Mouse (Mus musculus) hindbrain, embryonic 12.5 days (tissue): Measurements from ENCODE around the gene Cbarp. TPM values are rescaled to one million over a fixed set of nuclear protein-coding genes. Genes with fewer than 3 reads are reported as not detected.

ENCODE experiments used
- ATAC-seq: fragments of 200-750 bp; cut with Nextera tagmentation; 2 replicates; pipeline ENCODE4 v1.8.0; 2017; ENCODE audit warnings: moderate TSS enrichment; ENCODE audit not compliant: low FRiP score
- H3K27ac ChIP-seq: fragments of 300-500 bp; sonication (generic); 2 replicates; pipeline ENCODE4 v1.5.1; 2016; ENCODE audit warnings: mild to moderate bottlenecking
- H3K27me3 ChIP-seq: fragments of 300-500 bp; sonication (generic); 2 replicates; pipeline ENCODE4 v1.6.1; 2016; ENCODE audit warnings: mild to moderate bottlenecking
- H3K36me3 ChIP-seq: fragments of 300-500 bp; sonication (generic); 2 replicates; pipeline ENCODE4 v1.6.1; 2016; ENCODE audit warnings: mild to moderate bottlenecking
- H3K4me1 ChIP-seq: fragments of 300-500 bp; sonication (generic); 2 replicates; pipeline ENCODE4 v1.6.1; 2016
- H3K4me2 ChIP-seq: fragments of 300-500 bp; sonication (generic); replicated peaks from 2 replicates; pipeline ENCODE4 v1.6.1; 2016; ENCODE audit warnings: mild to moderate bottlenecking
- H3K4me3 ChIP-seq: fragments of 300-500 bp; sonication (generic); 2 replicates; pipeline ENCODE4 v1.5.1; 2016; ENCODE audit warnings: mild to moderate bottlenecking
- H3K9ac ChIP-seq: fragments of 300-500 bp; sonication (generic); 2 replicates; pipeline ENCODE4 v1.6.1; 2016; ENCODE audit warnings: mild to moderate bottlenecking, moderate library complexity
- H3K9me3 ChIP-seq: fragments of 300-500 bp; sonication (generic); replicated peaks from 2 replicates; pipeline ENCODE4 v1.6.1; 2016; ENCODE audit warnings: mild to moderate bottlenecking
- WGBS: fragments of 180-500 bp; shearing (Covaris S2); methylation state at CpG from one replicate; pipeline ENCODE4 v1.1.7; 2016; 5-methylcytosine and 5-hydroxymethylcytosine counted together
- polyA plus RNA-seq: library from polyadenylated mRNA; unstranded; fragments of >200 nt; fragmentation: Nextera tagmentation; extraction: Ambion mirVana; gene quantifications from 2 replicates; pipeline ENCODE4 v1.2.1, GENCODE M21; 2016

Cbarp gene
- polyA plus RNA-seq, 1 experiment from 2014 or later = 18.4 TPM

- Histone ChIP-seq H3K9me3 (no peaks in the 10 kb centered on the region), H3K9ac (no peak overlapping the region), H3K27me3 (no peaks in the 10 kb centered on the region), H3K4me3 (0 out of 2 replicates have a peak overlapping the region, but pooled peaks have one; percentile 3), H3K27ac (0 out of 2 replicates have a peak overlapping the region, but pooled peaks have one; percentile 31), H3K4me2 (no peak overlapping the region), H3K36me3 (peaks cover 20% of the 10 kb centered on the region), H3K4me1 (peaks cover 38% of the 10 kb centered on the region)
- 92% methylated on average over 6 of the region's 6 CpGs for WGBS
- no peak for ATAC-seq
Observed at GRCm38 (mm10) chr10:80145896-80146295, 5.3 kb upstream of the Cbarp start.

GRCm38 (mm10) chr10:80144864-80145838, 4.5 kb upstream of the Cbarp start:
- Histone ChIP-seq H3K9ac (no peak overlapping the region), H3K4me1 (peaks cover 40% of the 10 kb centered on the region), H3K27me3 (no peaks in the 10 kb centered on the region), H3K27ac (0 out of 2 replicates have a peak overlapping the region, but pooled peaks have one; percentile 31), H3K9me3 (no peaks in the 10 kb centered on the region), H3K4me2 (0 out of 2 replicates have a peak overlapping the region, but pooled peaks have one; percentile 0), H3K36me3 (peaks cover 20% of the 10 kb centered on the region), H3K4me3 (0 out of 2 replicates have a peak overlapping the region, but pooled peaks have one; percentile 3)
- ATAC-seq = no peak
- WGBS = 71% methylated on average over 20 of the region's 20 CpGs

- no peaks in the 10 kb centered on the region for H3K9me3 ChIP-seq
- H3K4me2 ChIP-seq = no peak overlapping the region
- 93% methylated on average over 12 of the region's 12 CpGs for WGBS
- no peaks in the 10 kb centered on the region for H3K27me3 ChIP-seq
- H3K9ac ChIP-seq = no peak overlapping the region
- H3K36me3 ChIP-seq = peaks cover 20% of the 10 kb centered on the region
- 0 out of 2 replicates have a peak overlapping the region, but pooled peaks have one; percentile 4 for H3K27ac ChIP-seq
- ATAC-seq = no peak
- peaks cover 45% of the 10 kb centered on the region for H3K4me1 ChIP-seq
- H3K4me3 ChIP-seq = no peak overlapping the region
Observed at GRCm38 (mm10) chr10:80144159-80144558, 3.5 kb upstream of the Cbarp start.

GRCm38 (mm10) chr10:80143664-80144063, 3.0 kb upstream of the Cbarp start:
- Histone ChIP-seq H3K9me3 (no peaks in the 10 kb centered on the region), H3K27ac (0 out of 2 replicates have a peak overlapping the region, but pooled peaks have one; percentile 4), H3K4me1 (peaks cover 46% of the 10 kb centered on the region), H3K4me2 (no peak overlapping the region), H3K4me3 (no peak overlapping the region), H3K36me3 (peaks cover 20% of the 10 kb centered on the region), H3K27me3 (no peaks in the 10 kb centered on the region), H3K9ac (no peak overlapping the region)
- WGBS = 92% methylated on average over 7 of the region's 7 CpGs
- ATAC-seq = no peak

- Histone ChIP-seq H3K9me3 (no peaks in the 10 kb centered on the region), H3K9ac (peak overlapping the region; percentile 87), H3K4me3 (peak overlapping the region; percentile 64), H3K4me1 (peaks cover 52% of the 10 kb centered on the region), H3K27me3 (peaks cover under 1% of the 10 kb centered on the region; the same call in 1 of the 2 replicates), H3K4me2 (peak overlapping the region; percentile 89), H3K27ac (peak overlapping the region; percentile 75), H3K36me3 (peaks cover 20% of the 10 kb centered on the region)
- WGBS = under 1% methylated on average over 15 of the region's 15 CpGs
- ATAC-seq = no peak; the same call in 1 of the 2 replicates
Observed at GRCm38 (mm10) chr10:80142530-80142925, 1.9 kb upstream of the Cbarp start.

GRCm38 (mm10) chr10:80141786-80142529, 1.3 kb upstream of the Cbarp start:
- 1% methylated on average over 42 of the region's 43 CpGs for WGBS
- Histone ChIP-seq H3K9ac (peak overlapping the region; percentile 87), H3K27me3 (peaks cover 6% of the 10 kb centered on the region), H3K9me3 (no peaks in the 10 kb centered on the region), H3K27ac (peak overlapping the region; percentile 89), H3K4me3 (peak overlapping the region; percentile 64), H3K4me2 (peak overlapping the region; percentile 89), H3K4me1 (peaks cover 52% of the 10 kb centered on the region), H3K36me3 (peaks cover 20% of the 10 kb centered on the region)
- peak; percentile 81 for ATAC-seq

- H3K27me3 ChIP-seq = peaks cover 13% of the 10 kb centered on the region
- peaks cover 58% of the 10 kb centered on the region for H3K4me1 ChIP-seq
- WGBS = 0% methylated on average over 29 of the region's 29 CpGs
- peak overlapping the region; percentile 89 for H3K4me2 ChIP-seq
- peak overlapping the region; percentile 59 for H3K9ac ChIP-seq
- peak overlapping the region; percentile 64 for H3K4me3 ChIP-seq
- H3K36me3 ChIP-seq = peaks cover 24% of the 10 kb centered on the region
- no peaks in the 10 kb centered on the region for H3K9me3 ChIP-seq
- peak overlapping the region; percentile 89 for H3K27ac ChIP-seq
- ATAC-seq = peak; percentile 39
Observed at GRCm38 (mm10) chr10:80141243-80141642, 608 bp upstream of the Cbarp start.

- Histone ChIP-seq H3K4me2 (no peak overlapping the region), H3K27me3 (peaks cover 24% of the 10 kb centered on the region), H3K27ac (no peak overlapping the region), H3K4me3 (0 out of 2 replicates have a peak overlapping the region, but pooled peaks have one; percentile 72), H3K9ac (no peak overlapping the region), H3K36me3 (peaks cover 33% of the 10 kb centered on the region), H3K4me1 (peaks cover 51% of the 10 kb centered on the region), H3K9me3 (no peaks in the 10 kb centered on the region)
- no peak for ATAC-seq
- WGBS = 74% methylated on average over 11 of the region's 11 CpGs
Observed at GRCm38 (mm10) chr10:80139975-80140665, 515 bp downstream of the Cbarp start.

- peaks cover 51% of the 10 kb centered on the region for H3K4me1 ChIP-seq
- 2% methylated on average over 10 of the region's 10 CpGs for WGBS
- peak; percentile 0 for ATAC-seq
Observed at GRCm38 (mm10) chr10:80139439-80139775, 1.2 kb downstream of the Cbarp start.

GRCm38 (mm10) chr10:80138553-80139438, 1.8 kb downstream of the Cbarp start, which contains the start of gene Atp5d:
Gene Atp5d (plus strand): TSS chr10:80138632.
- WGBS = under 1% methylated on average over 60 of the region's 94 CpGs
- Histone ChIP-seq H3K36me3 (peaks cover 33% of the 10 kb centered on the region), H3K4me3 (peak within 1 kb of the TSS; percentile 72), H3K27ac (peak within 1 kb of the TSS; percentile 96), H3K9me3 (no peaks in the 10 kb centered on the region), H3K4me1 (peaks cover 51% of the 10 kb centered on the region), H3K9ac (peak within 1 kb of the TSS; percentile 96), H3K4me2 (peak within 1 kb of the TSS; percentile 96), H3K27me3 (peaks cover 34% of the 10 kb centered on the region)
- ATAC-seq = peak; percentile 7

More at GRCm38 (mm10) chr10:80139439-80139775, 1.2 kb downstream of the Cbarp start:
- Histone ChIP-seq H3K4me3 (peak overlapping the region; percentile 72), H3K9me3 (no peaks in the 10 kb centered on the region), H3K27me3 (peaks cover 31% of the 10 kb centered on the region), H3K9ac (peak overlapping the region; percentile 96), H3K27ac (peak overlapping the region; percentile 96), H3K4me2 (peak overlapping the region; percentile 96), H3K36me3 (peaks cover 33% of the 10 kb centered on the region)
